Mouse (Mus musculus) testis, adult 2 months (tissue): ENCODE results near the gene Stx8.

Experiments
- CTCF ChIP-seq: fragments of 200-500 bp; IDR thresholded peaks from 2 replicates; pipeline ENCODE4 v1.5.1; 2012; ENCODE audit warnings: low read depth, mild to moderate bottlenecking, inconsistent platforms, low read length, moderate library complexity; ENCODE audit not compliant: control insufficient read depth, insufficient read depth, insufficient replicate concordance
- POLR2A ChIP-seq: fragments of 200-500 bp; IDR thresholded peaks from 2 replicates; pipeline ENCODE4 v1.6.1; 2012; ENCODE audit warnings: low read depth, mild to moderate bottlenecking, inconsistent platforms, low read length, moderate library complexity; ENCODE audit not compliant: control insufficient read depth

GRCm38 (mm10) chr11:68060651-68061050, 94.7 kb downstream of the Stx8 start:
- no peak for TF ChIP-seq POLR2A
- no peak for TF ChIP-seq CTCF
